Mouse (Mus musculus) hindbrain, postnatal 0 days (tissue): Measurements from ENCODE around the gene Per2. TPM values are rescaled to one million over a fixed set of nuclear protein-coding genes. Genes with fewer than 3 reads are reported as not detected.

Source experiments
- ATAC-seq: fragments of 200-750 bp; cut with Nextera tagmentation; 2 replicates; pipeline ENCODE4 v1.8.0; 2017; ENCODE audit warnings: mild to moderate bottlenecking, moderate TSS enrichment, moderate library complexity
- DNase-seq: peaks from one replicate; pipeline ENCODE4 v3.0.0-alpha.2; 2015; ENCODE audit warnings: low spot score
- H3K27ac ChIP-seq: fragments of 300-500 bp; sonication (generic); 2 replicates; pipeline ENCODE4 v1.5.1; 2014; ENCODE audit warnings: mild to moderate bottlenecking
- H3K27me3 ChIP-seq: fragments of 300-500 bp; sonication (generic); 2 replicates; pipeline ENCODE4 v1.6.1; 2014; ENCODE audit warnings: low read length, mixed read lengths; ENCODE audit not compliant: insufficient read depth
- H3K36me3 ChIP-seq: fragments of 300-500 bp; sonication (generic); 2 replicates; pipeline ENCODE4 v1.6.1; 2014; ENCODE audit warnings: low read length, mixed read lengths; ENCODE audit not compliant: insufficient read depth
- H3K4me1 ChIP-seq: fragments of 300-500 bp; sonication (generic); 2 replicates; pipeline ENCODE4 v1.6.1; 2014; ENCODE audit warnings: antibody characterized with exemption, low read length, mixed read lengths; ENCODE audit not compliant: insufficient read depth
- H3K4me2 ChIP-seq: fragments of 300-500 bp; sonication (generic); 2 replicates; pipeline ENCODE4 v1.6.1; 2014; ENCODE audit warnings: low read depth, mild to moderate bottlenecking, low read length, moderate library complexity, mixed read lengths
- H3K4me3 ChIP-seq: fragments of 300-500 bp; sonication (generic); 2 replicates; pipeline ENCODE4 v1.5.1; 2014; ENCODE audit warnings: low read length
- H3K9ac ChIP-seq: fragments of 300-500 bp; sonication (generic); replicated peaks from 2 replicates; pipeline ENCODE4 v1.6.1; 2014; ENCODE audit warnings: mild to moderate bottlenecking, low read length, moderate library complexity, mixed read lengths
- H3K9me3 ChIP-seq: fragments of 300-500 bp; sonication (generic); 2 replicates; pipeline ENCODE4 v1.6.1; 2016; ENCODE audit warnings: low read length, mixed read lengths
- CTCF ChIP-seq: IDR thresholded peaks from 2 replicates; pipeline ENCODE4 v1.5.1; 2016; ENCODE audit warnings: antibody characterized with exemption, control low read depth, low read depth
- WGBS: fragments of 180-500 bp; shearing (Covaris S2); extraction: QIAGEN DNeasy Blood & Tissue Kit; methylation state at CpG from one replicate; pipeline ENCODE4 v1.1.7; 2014; 5-methylcytosine and 5-hydroxymethylcytosine counted together
- polyA plus RNA-seq: library from polyadenylated mRNA; unstranded; fragments of >200 nt; fragmentation: Nextera tagmentation; extraction: Ambion mirVana; gene quantifications from 2 replicates; pipeline ENCODE4 v1.2.1, GENCODE M21; 2015
- total RNA-seq: library from RNA; depleted of rRNA; stranded (reverse); fragments of >200 nt; gene quantifications from 2 replicates; pipeline ENCODE4 v1.2.3, GENCODE M21; 2014

Gene Per2
- total and polyA plus RNA-seq, 2 experiments from 2014 or later = 5.1 to 10.0 TPM

- Histone ChIP-seq H3K27me3 (no peaks in the 10 kb centered on the region), H3K4me3 (no peak overlapping the region), H3K27ac (no peak overlapping the region), H3K36me3 (peaks cover 37% of the 10 kb centered on the region), H3K9ac (no peak overlapping the region), H3K4me2 (no peak overlapping the region), H3K4me1 (no peaks in the 10 kb centered on the region), H3K9me3 (no peaks in the 10 kb centered on the region)
- DNase-seq (no peak), ATAC-seq (no peak)
- 86% methylated on average over 9 of the region's 9 CpGs for WGBS
- TF ChIP-seq CTCF = no peak
Measured at GRCm38 (mm10) chr1:91426397-91426796, 32.7 kb downstream of the Per2 start.

- Histone ChIP-seq H3K27ac (no peak overlapping the region), H3K36me3 (peaks cover 31% of the 10 kb centered on the region; the same call in 1 of the 2 replicates), H3K9ac (no peak overlapping the region), H3K9me3 (no peaks in the 10 kb centered on the region), H3K27me3 (no peaks in the 10 kb centered on the region), H3K4me1 (no peaks in the 10 kb centered on the region), H3K4me2 (no peak overlapping the region), H3K4me3 (no peak overlapping the region)
- TF ChIP-seq CTCF = no peak
- ATAC-seq (no peak), DNase-seq (no peak)
- WGBS = 90% methylated on average over 8 of the region's 8 CpGs
Measured at GRCm38 (mm10) chr1:91420601-91421065, 38.5 kb downstream of the Per2 start.

GRCm38 (mm10) chr1:91419862-91420600 lies 39.1 kb downstream of the Per2 start:
- ATAC-seq (no peak), DNase-seq (no peak)
- TF ChIP-seq CTCF = no peak
- WGBS = 61% methylated on average over 10 of the region's 10 CpGs
- H3K9ac ChIP-seq = no peak overlapping the region
- no peaks in the 10 kb centered on the region for H3K9me3 ChIP-seq
- peaks cover 31% of the 10 kb centered on the region; the same call in 1 of the 2 replicates for H3K36me3 ChIP-seq
- H3K27me3 ChIP-seq = no peaks in the 10 kb centered on the region
- no peak overlapping the region for H3K4me2 ChIP-seq
- no peak overlapping the region for H3K27ac ChIP-seq
- H3K4me1 ChIP-seq = 0 out of 2 replicates have a peak, but pooled peaks cover 2% of the 10 kb centered on the region
- H3K4me3 ChIP-seq = no peak overlapping the region

GRCm38 (mm10) chr1:91417991-91418390 lies 41.1 kb downstream of the Per2 start:
- WGBS = 72% methylated on average over 1 of the region's 1 CpGs

GRCm38 (mm10) chr1:91415311-91415710 lies 43.8 kb downstream of the Per2 start:
- H3K4me2 ChIP-seq = no peak overlapping the region
- TF ChIP-seq CTCF = no peak
- peak overlapping the region; percentile 91 for H3K27ac ChIP-seq
- H3K9ac ChIP-seq = peak overlapping the region; percentile 83; the same call in 1 of the 2 replicates
- no peaks in the 10 kb centered on the region for H3K9me3 ChIP-seq
- H3K27me3 ChIP-seq = no peaks in the 10 kb centered on the region
- H3K36me3 ChIP-seq = peaks cover 24% of the 10 kb centered on the region; the same call in 1 of the 2 replicates
- DNase-seq = peak; percentile 39
- H3K4me3 ChIP-seq = no peak overlapping the region
- peaks cover 9% of the 10 kb centered on the region; the same call in 1 of the 2 replicates for H3K4me1 ChIP-seq
- ATAC-seq = no peak
- 38% methylated on average over 5 of the region's 5 CpGs for WGBS

More at GRCm38 (mm10) chr1:91417991-91418390, 41.1 kb downstream of the Per2 start:
- Histone ChIP-seq H3K27ac (no peak overlapping the region), H3K27me3 (no peaks in the 10 kb centered on the region), H3K4me3 (no peak overlapping the region), H3K9me3 (no peaks in the 10 kb centered on the region), H3K36me3 (peaks cover 24% of the 10 kb centered on the region; the same call in 1 of the 2 replicates), H3K9ac (no peak overlapping the region), H3K4me2 (no peak overlapping the region), H3K4me1 (0 out of 2 replicates have a peak, but pooled peaks cover 2% of the 10 kb centered on the region)
- no peak for TF ChIP-seq CTCF
- ATAC-seq = no peak
- DNase-seq = no peak

- DNase-seq (peak; percentile 35), ATAC-seq (no peak)
- Histone ChIP-seq H3K4me1 (peaks cover 9% of the 10 kb centered on the region; the same call in 1 of the 2 replicates), H3K9me3 (no peaks in the 10 kb centered on the region), H3K27me3 (no peaks in the 10 kb centered on the region), H3K4me2 (peak overlapping the region; percentile 96), H3K36me3 (peaks cover 24% of the 10 kb centered on the region; the same call in 1 of the 2 replicates), H3K9ac (peak overlapping the region; percentile 83; the same call in 1 of the 2 replicates), H3K27ac (peak overlapping the region; percentile 91), H3K4me3 (no peak overlapping the region)
- TF ChIP-seq CTCF = no peak
- WGBS = 43% methylated on average over 4 of the region's 4 CpGs
Measured at GRCm38 (mm10) chr1:91414903-91415302, 44.2 kb downstream of the Per2 start.
